Mouse (Mus musculus): ENCODE measurements around the gene Pcare.

DNA sequence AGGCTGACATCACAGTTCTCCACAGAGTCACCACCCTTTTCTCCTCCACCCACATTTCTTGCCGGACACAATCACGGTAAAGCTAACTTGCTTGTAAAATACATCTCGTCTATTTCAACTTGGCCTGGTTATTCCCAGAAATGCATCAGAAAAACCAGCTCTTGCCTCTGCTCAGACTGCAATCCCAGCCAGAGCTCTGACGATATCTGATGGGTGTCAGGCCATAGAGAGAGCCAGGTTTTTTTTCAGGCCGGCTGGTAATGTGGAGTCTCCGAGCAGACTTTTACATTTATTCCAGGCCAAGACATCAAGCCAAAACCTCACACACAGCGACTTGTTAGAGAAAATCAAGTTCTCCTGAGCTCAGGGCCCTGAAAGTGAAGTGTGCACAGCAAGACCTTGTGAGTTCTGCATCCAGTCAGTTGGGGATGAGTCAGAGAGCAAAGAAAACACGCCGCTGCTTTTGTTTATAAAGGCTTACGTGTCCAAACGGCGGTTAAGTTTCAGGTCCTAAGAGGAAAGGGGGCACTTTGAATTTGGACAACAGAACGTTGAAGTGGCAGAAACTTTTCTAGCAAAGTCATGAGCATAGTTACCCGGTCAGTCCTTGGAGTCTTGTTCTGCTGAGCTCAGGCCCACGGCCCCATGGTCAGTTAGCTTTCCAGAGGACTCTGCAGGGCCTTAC, 43.0 kb upstream of the Pcare start:
- TF ChIP-seq CTCF (IDR thresholded peaks at IDR 0.05): no peak
- no peak for TF ChIP-seq EP300 (IDR thresholded peaks at IDR 0.05)
